In the genomic region with DNA sequence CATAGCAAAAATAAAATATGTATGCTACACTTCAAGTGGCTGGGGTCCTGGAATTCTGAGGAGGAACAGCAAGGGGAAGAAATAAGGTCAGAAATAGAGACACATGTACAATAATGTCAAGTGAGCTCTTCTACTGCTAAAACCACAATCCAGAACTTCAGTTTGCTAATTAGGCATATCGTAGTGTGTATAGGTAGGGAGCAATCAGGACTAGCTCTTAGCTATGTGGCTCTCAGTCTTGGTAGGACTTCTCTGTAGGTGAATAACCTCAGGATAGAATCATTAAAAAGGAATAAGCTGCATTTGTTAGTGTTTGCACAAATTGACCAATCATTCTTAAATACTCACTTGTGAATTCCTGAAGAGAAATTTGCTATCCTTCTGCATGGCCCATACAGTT, we compare ENCODE assay signal across 35 mouse cellular contexts. TPM values are rescaled to one million over a fixed set of nuclear protein-coding genes. Genes with fewer than 3 reads are reported as not detected.
"Had no signal": no experiment of that assay in that cellular context is flagged by ENCODE, and none has a peak within 500 bp of the region (broad histone marks: within the 10 kb centered on the region; RNA-seq: fewer than 3 reads in every experiment).

No protein-coding gene starts in this region.

RNA-seq across cellular contexts. Expression of a gene that starts 11.2 kb away (rescaled TPM):
- total RNA-seq: gastrocnemius, adult 2 months; gastrocnemius, postnatal 10 days; gastrocnemius, postnatal 25 days; gastrocnemius, postnatal 4 days; heart, adult 2 months; heart, postnatal 14 days; heart, postnatal 36 days; hematopoietic stem cell, adult 5-6 weeks; layer of hippocampus, adult 18-20 months; layer of hippocampus, adult 8-10 months; layer of hippocampus, postnatal 14 days; layer of hippocampus, postnatal 36 days; left cerebral cortex, adult 18-20 months; left cerebral cortex, adult 8-10 months; left cerebral cortex, postnatal 10 days; left cerebral cortex, postnatal 25 days; left cerebral cortex, postnatal 4 days; liver, adult 2 months had no signal
- polyA plus RNA-seq: frontal cortex, adult 2 months; heart, embryonic 11.5 days; heart, embryonic 13.5 days; hindbrain, embryonic 11.5 days; hindbrain, embryonic 13.5 days; hindbrain, embryonic 16.5 days; kidney, embryonic 15.5 days; limb, embryonic 11.5 days; liver, embryonic 12.5 days; liver, embryonic 14.5 days had no signal

RNA-seq across cellular contexts. Expression of a gene that starts 42.4 kb away (rescaled TPM):
- total RNA-seq: gastrocnemius, adult 2 months; gastrocnemius, postnatal 10 days; gastrocnemius, postnatal 25 days; gastrocnemius, postnatal 4 days; heart, adult 2 months; heart, postnatal 14 days; heart, postnatal 36 days; hematopoietic stem cell, adult 5-6 weeks; layer of hippocampus, adult 18-20 months; layer of hippocampus, adult 8-10 months; layer of hippocampus, postnatal 14 days; layer of hippocampus, postnatal 36 days; left cerebral cortex, adult 18-20 months; left cerebral cortex, adult 8-10 months; left cerebral cortex, postnatal 10 days; left cerebral cortex, postnatal 25 days; left cerebral cortex, postnatal 4 days; liver, adult 2 months had no signal
- polyA plus RNA-seq: frontal cortex, adult 2 months; heart, adult 2 months; heart, embryonic 11.5 days; heart, embryonic 13.5 days; heart, embryonic 15.5 days; hindbrain, embryonic 13.5 days; hindbrain, embryonic 16.5 days; intestine, embryonic 14.5 days; intestine, embryonic 16.5 days; kidney, adult 2 months; kidney, embryonic 15.5 days; kidney, postnatal 0 days; large intestine, adult 2 months; limb, embryonic 11.5 days; limb, embryonic 14.5 days; liver, adult 2 months; liver, embryonic 12.5 days; liver, embryonic 14.5 days had no signal

RNA-seq across cellular contexts. Expression of a gene that starts 58.3 kb away (rescaled TPM):
- total RNA-seq: gastrocnemius, adult 2 months; gastrocnemius, postnatal 10 days; gastrocnemius, postnatal 25 days; hematopoietic stem cell, adult 5-6 weeks; layer of hippocampus, adult 18-20 months; layer of hippocampus, adult 8-10 months; layer of hippocampus, postnatal 14 days; layer of hippocampus, postnatal 36 days; left cerebral cortex, adult 18-20 months; left cerebral cortex, adult 8-10 months; left cerebral cortex, postnatal 10 days; left cerebral cortex, postnatal 25 days; left cerebral cortex, postnatal 4 days; liver, adult 2 months had no signal
- polyA plus RNA-seq: hindbrain, embryonic 13.5 days; limb, embryonic 11.5 days; liver, embryonic 12.5 days had no signal

RNA-seq across cellular contexts. Expression of a gene that starts 58.4 kb away (rescaled TPM):
- total RNA-seq: gastrocnemius, adult 2 months; gastrocnemius, postnatal 10 days; gastrocnemius, postnatal 25 days; gastrocnemius, postnatal 4 days; heart, adult 2 months; heart, postnatal 14 days; heart, postnatal 36 days; hematopoietic stem cell, adult 5-6 weeks; layer of hippocampus, adult 18-20 months; layer of hippocampus, adult 8-10 months; layer of hippocampus, postnatal 14 days; layer of hippocampus, postnatal 36 days; left cerebral cortex, adult 18-20 months; left cerebral cortex, adult 8-10 months; left cerebral cortex, postnatal 10 days; left cerebral cortex, postnatal 25 days; left cerebral cortex, postnatal 4 days; liver, adult 2 months had no signal
- polyA plus RNA-seq: frontal cortex, adult 2 months; heart, adult 2 months; heart, embryonic 11.5 days; heart, embryonic 13.5 days; hindbrain, embryonic 11.5 days; hindbrain, embryonic 13.5 days; hindbrain, embryonic 16.5 days; kidney, embryonic 15.5 days; limb, embryonic 11.5 days; liver, adult 2 months; liver, embryonic 14.5 days had no signal
